Mouse (Mus musculus) megakaryocyte progenitor cell, adult 5-6 weeks (primary cell): ENCODE results near the gene Atp11a. TPM values are rescaled to one million over a fixed set of nuclear protein-coding genes. Genes with fewer than 3 reads are reported as not detected.
A peak's percentile ranks its signal among the peaks of the same experiment; 100 is the strongest.

Experiments used
- ATAC-seq: replicated peaks from 2 replicates; pipeline ENCODE4 v1.8.0; 2016; ENCODE audit warnings: mild to moderate bottlenecking, moderate TSS enrichment, inconsistent platforms; ENCODE audit not compliant: poor library complexity
- total RNA-seq, 2 experiments: library from RNA; stranded (forward) in 1 of 2; stranded (reverse) in 1 of 2; fragments of 157-497, 149-512 nt in 1 of 2; fragments of 200-1000 nt in 1 of 2; gene quantifications; 2 replicates each; pipeline versions ENCODE4 v1.2.3 to v1.2.4; 2015 to 2017

Atp11a gene
- total RNA-seq, 2 experiments from 2014 or later = 15.9 to 17.1 TPM

- ATAC-seq = no peak
Measured at GRCm38 (mm10) chr8:12768747-12769146, 11.9 kb downstream of the Atp11a start.

GRCm38 (mm10) chr8:12769296-12769695, 12.5 kb downstream of the Atp11a start:
- ATAC-seq = no peak

DNA sequence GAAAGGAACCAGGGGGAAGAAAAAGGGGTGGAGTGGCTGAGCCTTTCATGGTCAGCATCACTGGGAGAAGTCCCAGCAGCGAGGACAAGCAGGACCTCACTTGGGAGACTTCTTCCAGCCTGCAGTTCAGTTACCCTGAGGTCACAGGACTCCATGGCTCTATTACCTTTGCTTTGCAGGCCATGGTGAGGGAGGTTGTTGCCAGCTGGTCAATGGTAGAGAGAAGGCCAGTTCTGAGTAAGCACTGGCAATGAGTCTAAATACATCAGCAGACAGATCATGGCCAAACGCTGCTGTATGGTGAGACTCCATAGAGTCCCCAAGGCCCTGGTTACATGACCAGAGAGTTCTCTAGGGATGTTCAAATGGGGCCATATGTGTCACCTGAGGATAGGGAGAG, 15.5 kb downstream of the Atp11a start:
- no peak for ATAC-seq

GRCm38 (mm10) chr8:12773914-12774313, 17.1 kb downstream of the Atp11a start:
- ATAC-seq = no peak

- ATAC-seq = no peak
Measured at GRCm38 (mm10) chr8:12774872-12775298, 18.1 kb downstream of the Atp11a start.

DNA sequence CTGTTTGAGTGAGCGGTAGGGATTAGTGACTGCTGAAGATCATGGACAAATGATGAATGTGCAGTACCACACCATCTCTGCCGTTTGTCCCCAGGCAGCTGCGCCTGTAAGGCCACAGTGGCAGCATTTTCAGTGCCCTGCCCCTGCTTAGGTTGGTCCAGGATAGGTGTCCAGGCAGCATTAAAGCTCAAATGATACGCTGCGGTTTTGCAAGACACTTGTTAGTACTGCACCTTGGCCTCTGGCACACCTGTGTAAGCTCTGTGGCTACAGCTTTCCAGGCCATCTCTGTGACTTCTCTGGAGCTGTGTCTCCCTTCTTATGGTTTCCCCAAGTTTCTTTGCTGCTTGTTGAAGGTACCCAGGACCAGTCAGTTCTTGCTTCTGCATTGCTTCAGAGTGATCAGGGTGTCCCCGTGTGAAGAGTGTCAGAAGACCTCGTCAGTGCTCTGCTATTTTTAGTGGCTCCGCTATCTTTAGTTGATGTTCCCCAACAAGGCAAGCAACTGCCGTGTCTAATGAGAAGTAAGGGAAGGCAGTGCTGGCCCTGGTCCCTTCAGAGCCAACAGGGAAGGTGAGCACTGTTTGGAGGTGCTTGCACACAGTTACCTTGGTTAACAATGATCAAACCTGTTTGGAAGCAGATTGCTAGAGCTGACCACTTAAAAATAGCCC, 18.6 kb downstream of the Atp11a start:
- no peak for ATAC-seq

- ATAC-seq = no peak
Measured at GRCm38 (mm10) chr8:12776166-12776565, 19.4 kb downstream of the Atp11a start.

- ATAC-seq = peak; percentile 58
Measured at GRCm38 (mm10) chr8:12777171-12777570, 20.4 kb downstream of the Atp11a start.

DNA sequence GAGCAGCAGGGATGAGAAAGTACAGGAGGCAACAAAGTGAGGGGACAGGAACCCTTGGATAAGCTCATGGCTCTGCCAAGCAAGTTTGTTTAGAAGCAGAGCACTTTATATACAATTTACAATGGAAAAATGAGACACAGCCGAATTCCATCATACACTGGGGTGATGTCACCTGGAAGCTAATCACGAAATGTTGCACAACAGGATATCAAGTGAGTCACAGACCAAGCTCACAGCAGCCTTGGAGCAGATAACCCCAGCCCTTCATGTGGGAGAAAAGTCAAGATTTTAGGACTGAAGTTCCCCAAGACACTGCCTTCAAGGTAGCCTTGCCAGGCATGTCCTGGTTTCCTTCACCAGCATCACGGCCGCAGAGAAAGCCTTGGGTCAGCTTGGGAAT, 22.7 kb downstream of the Atp11a start:
- ATAC-seq = peak; percentile 52; the same call in 1 of the 2 replicates

DNA sequence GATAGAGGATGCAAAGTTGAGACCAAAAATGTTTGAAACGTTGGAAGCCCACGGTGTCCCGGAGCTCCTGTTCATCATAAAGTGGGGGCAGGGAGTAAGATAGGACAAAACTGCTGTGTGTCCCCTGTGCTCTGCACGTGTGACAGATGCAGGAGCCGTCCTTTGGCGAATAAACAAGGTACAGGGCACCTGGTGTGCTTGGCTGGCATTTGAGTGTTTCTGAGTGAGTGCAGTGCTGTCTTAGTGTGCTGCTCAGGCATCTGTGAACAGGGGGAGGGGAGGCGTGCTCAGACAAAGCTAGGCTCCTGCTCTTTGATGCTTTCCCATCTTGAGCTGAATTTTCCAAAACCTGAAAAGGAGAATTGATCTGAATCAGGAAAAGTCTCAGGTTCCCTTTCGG, 28.7 kb downstream of the Atp11a start:
- no peak for ATAC-seq

DNA sequence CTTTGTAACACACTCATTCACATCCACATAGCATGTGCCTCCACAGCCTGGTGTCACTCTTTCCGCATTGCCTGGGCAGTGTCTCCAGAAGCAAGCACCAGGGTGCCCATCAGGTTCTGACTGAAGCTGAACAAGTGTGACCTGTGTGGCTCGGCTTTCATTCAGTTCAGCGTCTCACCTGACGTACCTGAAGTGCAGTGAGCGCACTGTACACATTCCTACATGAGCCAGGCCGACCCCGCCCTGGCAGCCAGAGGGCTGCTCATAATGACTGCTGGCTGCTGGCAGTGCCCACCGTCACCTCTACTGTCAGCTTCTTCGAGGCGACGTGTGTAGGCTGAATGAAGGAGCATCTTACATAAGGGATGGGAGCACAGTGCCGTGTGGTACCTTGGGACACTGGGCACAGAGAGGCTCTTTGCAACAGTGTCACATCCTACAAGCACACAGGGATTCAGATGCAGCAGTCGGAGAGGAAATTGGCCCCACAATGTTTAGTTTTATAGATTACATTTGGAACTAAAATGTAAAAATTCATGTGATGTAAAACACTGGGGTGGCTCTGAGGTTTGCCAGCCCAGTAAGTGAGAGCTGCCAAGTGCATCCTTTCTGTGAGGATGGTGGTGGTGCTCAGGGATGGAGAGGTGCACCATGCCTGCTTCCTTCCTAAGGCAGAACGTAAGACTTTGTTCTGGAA, 29.6 kb downstream of the Atp11a start:
- no peak for ATAC-seq

DNA sequence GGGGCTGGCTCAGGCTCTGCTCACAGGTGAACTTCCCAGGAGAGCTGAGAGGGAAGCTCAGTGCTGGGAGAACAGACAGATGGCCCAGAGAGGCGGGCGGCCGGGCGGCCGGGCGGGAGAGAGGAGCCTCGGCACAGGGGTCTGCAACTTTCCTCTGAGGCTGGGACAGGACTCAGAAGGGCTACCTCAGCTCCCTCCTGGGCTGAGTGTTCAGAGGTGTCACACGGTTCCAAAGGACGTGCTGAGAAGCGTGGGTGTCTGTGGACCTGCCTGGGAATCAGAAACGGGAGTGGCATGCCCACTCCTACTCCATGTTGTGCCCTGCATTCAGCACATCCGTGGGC, 30.1 kb downstream of the Atp11a start:
- ATAC-seq = no peak

- peak; percentile 88 for ATAC-seq
Measured at GRCm38 (mm10) chr8:12787427-12787826, 30.6 kb downstream of the Atp11a start.

- ATAC-seq = no peak
Measured at GRCm38 (mm10) chr8:12788695-12789094, 31.9 kb downstream of the Atp11a start.

DNA sequence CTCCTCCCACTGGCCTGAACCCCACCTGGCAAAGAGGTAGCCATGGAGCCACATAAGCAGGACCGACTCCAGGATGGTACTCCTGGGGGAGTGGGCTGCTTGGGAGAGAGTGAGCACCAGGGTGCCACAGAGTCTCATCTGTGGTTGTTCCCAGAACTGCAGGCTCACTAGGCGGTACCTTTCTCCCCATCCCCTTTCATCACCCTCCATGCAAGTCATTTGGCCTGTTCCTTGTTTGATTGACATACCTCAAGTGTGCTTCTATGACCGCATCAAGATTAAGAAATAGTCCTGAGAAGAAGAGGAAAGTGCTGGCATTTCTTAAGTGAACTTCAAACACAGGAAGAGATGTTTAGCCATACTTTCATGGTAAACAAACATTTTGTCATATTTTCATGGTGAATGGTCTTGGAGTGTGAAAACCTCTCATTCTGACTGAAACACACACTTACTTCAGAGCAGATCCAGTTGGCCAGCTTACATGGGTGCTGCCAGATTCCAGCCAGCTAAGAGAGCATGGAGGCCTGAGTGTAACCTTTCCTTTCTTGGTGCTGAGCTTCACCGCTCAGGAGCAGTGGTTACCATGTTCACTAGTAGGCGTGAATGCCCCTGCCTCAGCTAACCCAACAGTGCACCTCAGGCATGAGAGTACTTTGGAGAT, 38.3 kb downstream of the Atp11a start:
- ATAC-seq = peak; percentile 52

- ATAC-seq = no peak
Measured at GRCm38 (mm10) chr8:12799099-12799498, 42.3 kb downstream of the Atp11a start.

DNA sequence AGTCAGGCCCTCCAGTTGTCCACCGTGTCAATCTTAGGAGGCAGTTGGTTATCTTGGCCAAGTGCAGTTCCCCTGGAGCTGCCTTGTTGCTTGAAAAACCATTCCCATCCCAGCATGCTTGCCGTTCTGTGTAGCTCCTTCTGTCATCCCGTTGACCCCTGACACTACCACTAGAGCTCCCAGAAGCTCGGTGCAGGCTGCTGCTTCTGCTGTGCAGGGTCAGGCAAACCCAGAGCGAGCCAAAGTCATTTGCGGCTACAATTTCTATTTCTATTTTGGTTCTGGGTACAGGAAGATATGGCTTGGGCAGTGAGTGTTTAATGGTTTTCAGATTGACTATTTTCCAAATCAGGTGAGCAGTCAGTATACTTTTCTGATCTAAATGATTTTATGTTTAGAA, 43.0 kb downstream of the Atp11a start:
- ATAC-seq = no peak

DNA sequence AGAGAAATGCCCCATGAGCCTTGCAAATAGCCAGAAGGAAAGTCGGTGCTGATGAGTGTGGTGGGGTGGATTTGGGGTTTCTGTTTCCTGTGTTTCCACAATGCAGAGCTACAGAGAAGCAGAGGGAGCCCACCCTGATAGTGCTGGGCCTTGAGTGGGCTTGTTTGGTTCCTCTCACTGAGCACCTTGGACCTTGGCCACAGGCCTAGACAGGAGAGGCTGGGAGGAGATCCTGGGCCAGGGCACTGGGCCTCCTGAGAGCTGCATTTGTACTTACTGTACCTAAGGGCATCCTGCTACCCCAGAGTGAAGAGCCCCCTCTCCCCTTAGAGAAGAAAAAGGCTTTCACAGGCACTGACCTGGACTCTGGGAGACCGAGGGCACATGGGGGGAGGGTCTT, 43.4 kb downstream of the Atp11a start:
- no peak for ATAC-seq

DNA sequence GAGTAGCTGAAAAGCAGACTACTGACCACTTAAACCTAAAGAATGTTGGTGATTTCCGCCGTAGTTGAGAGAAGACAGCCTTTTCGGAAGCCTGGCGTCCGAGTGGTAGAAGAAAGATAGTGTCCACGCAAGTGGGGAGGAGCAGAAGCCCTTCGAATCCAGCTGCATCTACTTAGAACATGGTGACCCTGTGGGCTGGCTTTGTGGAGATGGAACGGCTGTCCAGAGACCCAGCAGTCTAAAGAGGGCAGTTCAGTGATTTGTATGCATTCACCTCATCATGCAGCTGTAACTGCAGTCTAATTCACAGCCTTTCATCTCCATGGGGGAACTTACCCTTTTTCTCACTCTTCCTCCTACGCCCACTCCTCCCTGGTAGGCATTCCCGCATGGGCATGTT, 44.8 kb downstream of the Atp11a start:
- no peak for ATAC-seq

DNA sequence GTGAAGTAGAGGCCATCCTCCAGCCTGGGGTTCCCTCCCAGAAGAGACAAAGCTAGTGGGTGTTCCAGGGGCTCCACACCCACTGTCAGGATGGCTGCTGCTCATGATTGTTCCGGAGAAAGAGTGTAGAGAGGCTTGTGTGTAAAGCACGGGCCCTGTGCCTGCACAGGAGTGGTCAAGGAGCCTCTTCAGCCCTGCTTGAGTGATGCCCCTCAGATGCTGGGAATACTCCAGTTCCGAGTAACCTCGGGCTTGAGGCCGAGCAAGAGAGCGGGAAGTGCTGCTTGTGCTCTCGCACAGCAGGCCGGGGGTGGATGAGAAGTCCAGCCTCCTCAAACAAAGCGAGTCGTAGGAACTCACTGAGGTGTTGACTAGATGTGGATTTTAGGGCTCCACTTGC, 46.3 kb downstream of the Atp11a start:
- ATAC-seq = no peak

GRCm38 (mm10) chr8:12804909-12805308, 48.1 kb downstream of the Atp11a start:
- ATAC-seq = no peak

- ATAC-seq = no peak
Measured at GRCm38 (mm10) chr8:12805569-12805968, 48.8 kb downstream of the Atp11a start.
